Mouse (Mus musculus) embryo, embryonic 10 days (tissue): ENCODE results near the gene Enc1.
A peak's percentile ranks its signal among the peaks of the same experiment; 100 is the strongest.
"Not testable (repeated sequence)": the region's sequence is repeated elsewhere in the genome, so short reads cannot be mapped to it uniquely, and the experiment has no call there.

ENCODE experiments used
- DNase-seq: peaks from one replicate; pipeline ENCODE4 v3.0.0-alpha.2; 2015; ENCODE audit warnings: low spot score

Gene Enc1

DNA sequence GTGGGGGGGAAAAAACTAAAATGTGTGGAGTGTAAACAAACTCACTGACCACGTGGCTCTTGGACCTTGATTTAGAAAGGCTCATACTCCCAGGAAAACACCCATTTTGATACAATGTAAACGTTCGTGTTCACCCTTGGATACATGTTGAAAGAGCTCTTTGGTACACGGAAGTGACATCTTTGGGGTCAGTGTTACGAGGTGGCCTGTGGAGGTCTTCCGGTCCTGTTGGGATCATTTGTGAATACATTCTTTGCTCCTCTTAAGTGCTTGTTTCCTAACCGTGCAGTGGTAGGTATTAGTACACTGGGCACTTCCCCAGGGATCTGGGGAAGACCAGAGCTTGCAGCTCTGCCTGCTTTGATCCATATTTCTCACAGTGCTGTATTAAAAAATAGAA, 10.8 kb downstream of the Enc1 start:
- DNase-seq, result no peak

GRCm38 (mm10) chr13:97252469-97252868, 11.6 kb downstream of the Enc1 start:
- peak; percentile 83 for DNase-seq

DNA sequence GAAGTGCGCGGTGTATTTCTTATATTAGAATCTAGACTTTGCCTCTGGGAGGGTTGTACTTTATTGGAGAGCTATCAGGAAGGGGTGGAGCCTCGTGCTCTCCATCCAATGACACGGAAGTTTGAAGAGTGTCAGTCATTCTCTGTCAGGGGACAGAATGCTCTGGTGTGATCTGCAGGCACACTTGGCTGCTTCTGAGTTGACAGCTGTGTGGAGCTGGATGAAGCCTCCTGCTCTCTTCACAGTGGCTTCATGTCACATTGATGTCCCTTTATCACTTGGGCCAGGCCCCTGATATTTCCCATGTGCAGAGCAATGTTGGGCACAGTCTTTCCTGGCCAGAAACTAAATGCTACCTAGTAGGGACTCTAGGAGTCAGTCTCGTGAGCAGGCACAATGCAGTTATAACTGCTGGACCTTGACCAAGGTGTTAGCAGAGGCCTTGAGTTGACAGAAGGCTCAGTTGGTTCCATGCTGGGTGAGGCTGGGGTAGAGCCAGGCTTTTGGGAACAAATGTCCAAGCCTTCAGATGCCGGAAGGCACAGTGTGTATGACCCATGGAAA, 12.6 kb downstream of the Enc1 start:
- DNase-seq, result no peak

DNA sequence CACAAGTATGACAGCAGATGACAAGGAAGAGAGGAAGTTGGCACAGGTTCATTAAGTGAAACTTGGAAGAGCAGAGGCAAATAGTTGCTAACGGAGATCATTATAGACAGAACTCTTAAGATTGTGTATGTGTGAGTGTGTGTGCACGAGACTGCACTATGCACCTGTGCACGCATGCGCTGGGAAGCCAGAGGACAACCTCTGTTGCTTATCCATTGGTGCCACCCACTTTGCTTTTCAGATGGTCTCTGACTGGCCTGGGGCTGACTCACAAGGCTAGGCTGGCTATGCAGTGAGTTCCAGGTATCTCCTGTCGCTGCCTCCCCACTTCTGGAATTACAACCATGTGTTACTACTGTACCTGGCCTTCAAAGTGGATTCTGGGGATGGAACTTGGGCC, 13.1 kb downstream of the Enc1 start:
- DNase-seq, result no peak

DNA sequence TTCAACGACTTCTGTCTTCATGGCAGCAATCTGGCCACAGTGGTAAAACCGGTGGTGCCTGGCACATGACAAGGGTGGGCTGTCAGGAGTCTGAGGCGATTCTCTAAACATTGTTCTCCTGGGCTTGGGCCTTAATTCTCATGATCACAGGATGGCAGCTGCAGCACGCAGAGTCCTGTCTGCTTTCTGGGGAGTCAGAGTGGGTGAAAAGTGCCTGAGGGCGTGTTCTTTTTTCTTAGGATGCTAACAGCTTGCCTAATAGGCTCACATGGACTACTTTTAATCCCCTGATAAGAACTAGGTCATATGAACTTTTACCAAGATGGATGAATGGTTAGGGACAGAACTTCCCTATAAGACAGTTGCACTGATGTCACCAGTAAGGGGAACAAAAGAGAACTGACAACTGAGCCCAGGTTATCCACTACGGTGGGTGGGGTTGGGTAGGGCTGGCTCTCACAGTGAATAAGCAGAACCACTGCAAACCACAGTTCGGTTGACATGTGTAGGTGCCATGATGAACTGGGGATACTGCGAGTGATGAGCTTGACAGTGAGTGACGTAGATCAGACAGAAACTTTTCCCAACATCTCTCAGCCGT, 13.8 kb downstream of the Enc1 start:
- DNase-seq, result no peak

DNA sequence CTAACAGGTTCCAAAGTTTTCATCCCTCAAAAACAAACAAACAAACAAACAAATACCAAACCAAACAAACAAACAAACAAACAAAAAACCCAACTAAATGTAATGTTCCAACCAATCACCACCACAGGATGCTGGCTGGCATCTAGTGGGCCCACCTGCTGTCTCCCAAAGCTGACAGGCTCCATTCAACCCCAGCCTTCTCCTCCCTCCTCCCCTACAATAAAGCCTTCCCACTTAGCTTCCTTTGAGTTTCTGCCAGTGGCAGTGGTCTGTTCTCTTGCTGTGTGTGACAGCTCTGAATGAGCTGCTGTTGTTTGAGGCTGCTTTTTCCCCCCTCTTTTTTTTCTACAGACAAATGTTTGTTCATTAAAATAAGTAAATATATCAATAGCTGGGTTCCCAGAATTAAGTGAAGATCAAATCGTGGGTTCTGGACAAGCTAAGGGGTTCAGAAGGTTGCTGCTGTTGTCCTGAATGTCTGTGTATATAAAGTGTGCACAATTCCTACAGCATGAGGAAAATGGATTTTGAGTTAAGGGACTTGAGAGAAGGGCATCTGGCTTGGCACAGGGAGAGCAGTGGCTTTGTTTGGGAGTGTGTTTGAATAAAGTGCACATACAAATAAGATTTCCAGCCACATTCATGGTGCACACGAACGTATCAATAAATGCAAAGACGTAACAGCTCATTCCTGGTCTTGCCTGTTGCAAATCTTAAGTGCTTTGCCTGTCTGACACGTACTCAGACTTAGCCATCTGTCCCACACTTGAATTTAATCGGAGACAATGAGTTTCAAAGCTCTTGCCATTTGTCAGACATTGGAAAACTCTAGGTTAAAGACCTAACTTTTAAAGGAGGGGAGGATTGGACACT, 15.3 kb downstream of the Enc1 start:
- DNase-seq, result no peak

DNA sequence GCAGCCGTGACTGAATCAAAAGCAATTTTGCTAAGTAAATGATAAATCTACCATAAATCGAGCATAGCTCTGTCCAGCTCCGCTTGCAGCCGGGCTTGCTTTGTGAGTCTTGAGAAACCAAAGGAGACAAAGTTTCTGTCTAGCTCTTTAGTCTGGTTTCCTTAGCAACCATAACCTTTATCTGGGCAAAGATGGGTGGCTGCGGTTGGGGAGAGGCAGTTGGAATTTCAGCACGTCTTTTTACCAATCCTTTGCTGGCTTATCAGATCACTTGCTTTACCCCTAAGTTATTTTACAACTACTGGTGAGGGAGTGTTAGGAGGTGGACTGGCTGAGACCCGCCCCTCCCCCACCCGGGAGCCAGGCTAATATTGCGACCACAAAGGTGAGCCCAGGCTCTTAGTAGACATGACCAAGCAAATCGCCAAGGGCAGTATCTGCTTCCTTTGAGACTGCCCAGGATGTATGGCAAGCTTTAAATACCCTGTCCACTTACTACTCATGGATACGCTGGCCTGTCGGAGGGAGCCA, 16.0 kb downstream of the Enc1 start:
- no peak for DNase-seq

GRCm38 (mm10) chr13:97259271-97259670, 18.4 kb downstream of the Enc1 start:
- DNase-seq, result no peak

DNA sequence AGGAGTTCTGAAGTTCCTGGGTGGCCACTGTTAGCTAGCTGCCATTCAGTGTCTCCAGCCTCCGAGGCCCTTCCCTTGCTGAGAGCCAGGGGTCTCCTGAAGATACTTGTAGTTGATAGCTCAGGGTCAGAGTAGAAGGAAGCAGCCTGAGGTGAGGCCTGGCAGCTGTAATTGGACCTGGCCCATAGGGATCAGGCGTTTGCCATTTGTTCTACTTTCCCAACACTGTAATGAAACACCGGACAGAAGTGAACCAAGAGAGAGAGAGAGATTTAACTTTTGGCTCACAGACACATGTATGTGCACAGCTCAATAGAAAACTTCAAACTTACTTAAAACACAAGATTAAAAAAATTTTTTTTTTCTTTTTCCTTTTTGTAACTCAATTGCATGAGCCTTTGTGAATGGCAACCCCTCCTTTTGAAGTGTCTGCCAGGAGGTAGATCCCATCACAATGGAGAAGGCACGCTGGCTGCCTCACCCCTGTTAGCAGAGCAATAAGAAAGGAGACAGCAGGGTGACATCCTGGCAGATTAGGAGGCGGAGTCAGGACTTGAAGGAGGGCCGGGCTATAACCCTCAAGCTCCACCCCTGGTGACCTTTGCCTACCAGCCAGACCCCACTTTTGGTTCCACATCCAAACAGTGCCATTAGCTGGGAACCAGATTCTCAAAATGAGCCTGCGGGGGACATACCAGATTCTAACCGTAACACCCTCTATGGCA, 19.7 kb downstream of the Enc1 start:
- peak; percentile 64 for DNase-seq

GRCm38 (mm10) chr13:97261549-97261948, 20.6 kb downstream of the Enc1 start:
- DNase-seq, result no peak

DNA sequence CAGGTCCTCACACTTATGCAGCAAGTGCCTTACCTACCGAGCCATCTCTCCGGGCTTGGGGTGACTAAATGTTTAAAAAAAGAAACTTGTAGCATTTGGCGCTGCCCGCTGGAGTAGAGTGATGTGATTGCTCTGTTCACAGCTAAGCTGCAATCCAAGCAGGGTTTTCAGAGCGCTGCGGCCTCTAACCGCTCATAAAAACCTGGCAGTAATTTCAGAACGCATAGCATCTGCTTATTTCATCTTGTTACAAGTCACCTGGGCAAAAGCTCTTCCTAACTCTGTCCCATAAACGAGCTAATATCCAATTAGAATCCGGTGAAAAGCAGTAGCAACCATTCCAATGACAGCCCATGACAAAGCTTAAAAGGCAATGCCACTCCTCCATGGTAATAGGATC, 21.8 kb downstream of the Enc1 start:
- DNase-seq, result no peak

- DNase-seq, result not testable (repeated sequence)
Observed at GRCm38 (mm10) chr13:97265534-97265933, 24.6 kb downstream of the Enc1 start.

GRCm38 (mm10) chr13:97270723-97271122, 29.8 kb downstream of the Enc1 start:
- no peak for DNase-seq

DNA sequence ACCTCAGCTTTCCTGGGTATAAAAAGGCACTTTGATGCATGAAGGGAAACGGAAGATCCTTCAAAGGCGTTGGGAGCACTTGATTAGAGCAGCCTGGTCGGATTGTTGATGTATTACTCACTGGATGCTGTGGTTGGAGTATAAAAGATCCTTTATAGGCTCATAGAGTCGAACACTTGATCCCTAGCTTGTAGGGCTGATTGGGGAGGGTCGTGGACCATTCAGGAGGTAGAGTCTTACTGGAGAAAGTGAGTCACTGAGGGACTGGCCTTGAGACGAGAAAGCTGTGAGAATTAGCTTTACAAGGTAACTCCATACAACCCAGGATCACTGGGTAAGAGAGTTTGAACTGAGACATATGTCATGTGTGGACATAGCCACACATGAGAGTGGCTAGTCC, 30.7 kb downstream of the Enc1 start:
- DNase-seq, result no peak

DNA sequence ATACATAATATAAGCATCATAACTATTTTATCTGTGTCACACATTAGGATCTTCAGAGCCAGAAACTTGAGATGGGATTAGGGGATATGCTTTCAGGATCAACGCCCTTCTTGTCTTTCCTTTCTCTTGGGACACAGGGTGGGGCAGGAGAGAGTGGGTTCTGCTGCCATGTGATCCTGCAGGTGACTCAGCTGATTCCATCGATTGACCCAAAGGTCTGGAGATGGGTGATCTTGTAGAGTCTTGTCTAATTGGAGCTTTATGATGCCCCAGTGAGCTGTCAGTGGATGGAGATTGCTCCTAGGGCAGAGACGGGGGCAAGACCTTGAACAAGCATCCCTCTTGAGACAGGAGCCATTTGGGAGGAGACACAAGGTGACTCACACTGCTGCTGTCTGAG, 33.9 kb downstream of the Enc1 start:
- DNase-seq, result no peak

DNA sequence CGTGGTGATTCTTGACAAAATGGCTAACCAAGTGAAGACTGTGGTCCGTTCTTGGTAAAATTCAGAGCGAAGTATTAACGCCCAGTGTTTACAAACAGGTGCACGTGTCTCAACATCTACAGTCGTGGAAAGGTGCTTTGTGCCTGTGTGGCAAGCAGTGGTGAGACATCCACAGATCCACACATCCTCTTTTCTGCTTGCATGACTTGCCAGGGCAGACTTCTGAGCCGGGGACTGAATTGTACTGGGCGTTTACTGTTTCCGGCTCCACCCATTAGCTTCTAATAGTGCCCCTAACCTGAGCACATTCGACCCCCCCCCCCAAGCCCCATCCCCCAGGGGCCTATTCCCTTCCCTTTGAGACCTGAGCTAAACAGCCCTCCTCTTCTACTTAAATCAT, 34.6 kb downstream of the Enc1 start:
- no peak for DNase-seq

DNA sequence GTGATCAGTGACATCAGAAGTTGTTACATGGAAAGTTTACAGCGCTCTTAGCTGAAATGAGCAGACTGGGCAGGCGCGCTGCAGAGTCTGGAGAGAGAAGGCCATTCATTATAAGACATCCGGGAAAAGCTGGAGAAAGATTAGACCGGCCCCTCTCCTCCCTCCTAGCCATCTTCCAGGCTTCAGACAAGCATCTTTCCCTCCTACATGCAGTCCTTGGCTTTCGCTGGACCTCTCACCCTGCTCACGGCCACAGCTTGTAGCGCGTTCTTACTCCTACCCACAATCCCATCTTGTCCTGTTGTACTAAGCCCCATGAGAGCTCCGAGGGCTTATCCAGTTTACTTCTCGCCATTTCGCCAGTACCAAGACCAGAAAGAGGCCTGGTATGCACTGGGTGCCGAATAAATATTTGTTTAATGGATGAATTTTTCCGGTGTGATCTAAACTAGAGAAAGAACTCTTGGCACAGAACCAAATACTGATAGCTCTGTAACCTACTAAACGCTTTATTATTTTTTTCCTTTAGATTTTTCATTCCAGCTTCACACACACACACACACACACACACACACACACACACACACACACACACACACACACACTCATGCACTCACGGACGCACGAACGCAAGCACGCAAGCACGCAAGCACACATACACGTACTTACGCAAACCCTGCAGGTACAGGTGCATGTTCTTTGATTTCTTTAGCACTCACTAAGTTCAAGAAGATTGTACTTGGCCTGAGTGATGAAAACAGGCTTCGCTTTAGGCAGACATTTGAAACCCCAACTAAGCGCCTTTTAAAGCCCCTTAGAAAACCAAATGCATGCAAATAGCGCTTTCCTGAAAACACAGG, 41.4 kb downstream of the Enc1 start:
- peak; percentile 53 for DNase-seq

- no peak for DNase-seq
Observed at GRCm38 (mm10) chr13:97282911-97283281, 42.0 kb downstream of the Enc1 start.

GRCm38 (mm10) chr13:97287046-97287445, 46.1 kb downstream of the Enc1 start:
- no peak for DNase-seq

DNA sequence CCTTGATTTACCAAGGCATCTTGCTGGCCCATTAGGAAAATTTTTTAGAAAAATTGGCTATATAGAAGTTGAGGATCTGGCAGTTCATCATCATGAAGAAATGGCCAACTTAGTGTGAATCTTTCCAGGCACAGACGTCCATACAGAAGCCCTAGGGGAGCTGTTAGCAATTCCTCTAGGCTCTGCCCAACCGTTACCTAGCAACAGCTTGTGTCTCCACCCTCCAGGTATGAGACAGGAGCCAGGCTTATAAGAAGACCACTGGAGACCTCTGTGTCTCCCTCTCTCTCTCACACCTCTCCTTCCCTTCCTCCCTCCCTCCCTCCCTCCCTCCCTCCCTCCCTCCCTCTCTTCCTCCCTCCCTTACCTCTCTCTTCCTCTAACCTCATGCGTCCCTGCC, 49.8 kb downstream of the Enc1 start:
- DNase-seq, result peak; percentile 54

GRCm38 (mm10) chr13:97291354-97291753, 50.4 kb downstream of the Enc1 start:
- DNase-seq, result no peak

- peak; percentile 70 for DNase-seq
Observed at GRCm38 (mm10) chr13:97292026-97292425, 51.1 kb downstream of the Enc1 start.
